Mouse (Mus musculus) cerebellum, adult 2 months (tissue): ENCODE results near the gene Morn1. TPM values are rescaled to one million over a fixed set of nuclear protein-coding genes. Genes with fewer than 3 reads are reported as not detected.
A peak's percentile ranks its signal among the peaks of the same experiment; 100 is the strongest.
"Not testable (repeated sequence)": the region's sequence is repeated elsewhere in the genome, so short reads cannot be mapped to it uniquely, and the experiment has no call there.

ENCODE experiments used
- DNase-seq, 2 experiments: peaks; one replicate each; pipeline ENCODE4 v3.0.0; 2021
- H3K27ac ChIP-seq: fragments of 200-500 bp; 2 replicates; pipeline ENCODE4 v1.5.1; 2012; ENCODE audit warnings: low read length, control low read depth, inconsistent platforms; ENCODE audit not compliant: insufficient read depth
- H3K27me3 ChIP-seq: fragments of 200-500 bp; 2 replicates; pipeline ENCODE4 v1.6.1; 2012; ENCODE audit warnings: inconsistent platforms, mild to moderate bottlenecking, low read length, moderate library complexity; ENCODE audit not compliant: control insufficient read depth, insufficient read depth
- H3K4me1 ChIP-seq: fragments of 200-500 bp; 2 replicates; pipeline ENCODE4 v1.6.1; 2011; ENCODE audit warnings: low read length; ENCODE audit not compliant: control insufficient read depth, insufficient read depth
- H3K4me3 ChIP-seq: fragments of 200-500 bp; replicated peaks from 2 replicates; pipeline ENCODE3; 2011; ENCODE audit warnings: mild to moderate bottlenecking, low read depth, low read length, control low read depth; ENCODE audit not compliant: insufficient read depth
- CTCF ChIP-seq: fragments of 200-500 bp; IDR thresholded peaks from 2 replicates; pipeline ENCODE4 v1.5.1; 2011; ENCODE audit warnings: low read depth, mild to moderate bottlenecking, control low read depth, low read length, moderate library complexity, borderline replicate concordance; ENCODE audit not compliant: insufficient read depth
- POLR2A ChIP-seq: fragments of 200-500 bp; IDR thresholded peaks from 2 replicates; pipeline ENCODE4 v1.6.1; 2011; ENCODE audit warnings: low read length, control low read depth, borderline replicate concordance; ENCODE audit not compliant: insufficient read depth
- WGBS: fragments of 180-500 bp; shearing (Covaris S2); methylation state at CpG from one replicate; pipeline ENCODE4 v1.1.7; 2018; 5-methylcytosine and 5-hydroxymethylcytosine counted together
- polyA plus RNA-seq: library from polyadenylated mRNA; depleted of rRNA; stranded (reverse); fragments of >200 nt; gene quantifications from 2 replicates; pipeline ENCODE4 v1.2.3, GENCODE M21; 2012

Gene Morn1
- polyA plus RNA-seq, 1 experiment = 15.6 TPM

DNA sequence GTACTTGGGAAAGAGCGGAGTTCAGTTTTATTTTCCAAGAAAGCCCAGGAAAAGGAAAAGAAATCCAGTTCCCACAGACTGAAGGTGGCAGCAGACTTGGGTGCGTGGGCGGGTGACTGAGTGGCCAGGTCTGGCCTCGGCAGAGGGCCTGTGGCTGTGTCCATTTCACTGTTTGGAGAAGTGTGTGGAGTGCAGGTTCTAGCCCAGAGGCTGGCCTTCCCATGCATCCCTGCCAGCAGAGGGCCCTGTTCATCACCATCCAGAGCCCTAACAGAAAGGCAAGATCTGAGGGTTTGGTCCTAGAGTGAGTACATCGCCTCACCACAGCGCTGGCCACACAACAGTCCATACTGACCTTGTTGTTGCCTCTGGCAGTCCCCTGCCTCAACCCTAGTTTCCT lies 17.2 kb upstream of the Morn1 start:
- H3K4me3 ChIP-seq = no peak overlapping the region
- peak; percentile 63 for TF ChIP-seq CTCF
- TF ChIP-seq POLR2A = no peak
- peak overlapping the region; percentile 42; the same call in 1 of the 2 replicates for H3K27ac ChIP-seq
- H3K27me3 ChIP-seq = no peaks in the 10 kb centered on the region
- WGBS = 44% methylated on average over 6 of the region's 6 CpGs
- H3K4me1 ChIP-seq = peaks cover 44% of the 10 kb centered on the region
- peak; percentile 77 to 81 for DNase-seq

DNA sequence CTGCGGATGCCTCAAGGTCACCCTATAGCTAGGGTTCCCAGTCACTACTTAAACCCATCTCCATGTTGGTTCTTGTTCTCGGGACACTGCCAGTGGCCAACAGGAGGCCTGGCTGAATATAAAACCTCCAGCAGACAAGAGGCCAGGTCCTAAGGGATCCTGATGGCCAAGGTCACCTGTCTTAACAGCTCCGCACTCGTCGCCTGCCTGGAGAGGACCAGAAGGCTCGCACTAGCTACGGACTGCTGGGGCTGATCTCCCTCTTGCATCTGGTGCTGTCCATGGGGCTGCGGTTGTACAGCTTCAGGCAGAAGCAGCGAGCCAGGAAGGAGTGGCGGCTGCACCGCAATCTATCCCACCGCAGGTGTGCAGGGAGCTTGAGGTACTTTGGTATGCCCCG lies 16.2 kb upstream of the Morn1 start:
- no peak for TF ChIP-seq POLR2A
- TF ChIP-seq CTCF = no peak
- no peak for DNase-seq
- Histone ChIP-seq H3K27me3 (no peaks in the 10 kb centered on the region), H3K27ac (peak overlapping the region; percentile 42; the same call in 1 of the 2 replicates), H3K4me1 (peaks cover 47% of the 10 kb centered on the region), H3K4me3 (no peak overlapping the region)
- WGBS = 79% methylated on average over 13 of the region's 13 CpGs

GRCm38 (mm10) chr4:155070921-155071320 lies 15.5 kb upstream of the Morn1 start:
- Histone ChIP-seq H3K27ac (peak overlapping the region; percentile 25; the same call in 1 of the 2 replicates), H3K4me3 (no peak overlapping the region), H3K27me3 (no peaks in the 10 kb centered on the region), H3K4me1 (peaks cover 44% of the 10 kb centered on the region)
- TF ChIP-seq CTCF = no peak
- TF ChIP-seq POLR2A = no peak
- WGBS = 27% methylated on average over 5 of the region's 5 CpGs
- DNase-seq = peak in 1 of 2 experiments; percentile 44

DNA sequence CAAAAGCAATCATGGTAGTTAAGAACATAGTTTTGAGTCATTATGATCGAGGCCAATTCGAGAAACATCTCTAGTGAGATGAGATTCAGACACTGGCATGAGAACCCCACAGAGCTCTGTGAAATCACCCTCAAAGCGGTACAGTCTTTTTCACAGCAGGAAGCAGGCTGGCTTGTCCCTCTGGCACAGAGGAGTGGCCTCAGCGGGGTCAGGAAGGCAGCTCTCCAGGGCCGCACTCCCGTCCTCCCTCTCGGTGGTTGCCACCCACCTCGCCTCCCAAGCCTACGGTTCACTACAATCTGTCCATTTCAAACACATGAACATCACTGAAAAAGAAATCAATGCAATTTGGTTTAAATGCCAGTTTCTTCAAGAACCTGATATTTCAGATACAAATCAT lies 12.0 kb upstream of the Morn1 start:
- TF ChIP-seq POLR2A (no peak), CTCF (no peak)
- H3K4me1 ChIP-seq = peaks cover 39% of the 10 kb centered on the region
- H3K27me3 ChIP-seq = no peaks in the 10 kb centered on the region
- whole genome bisulfite sequencing = 4% methylated on average over 9 of the region's 9 CpGs
- DNase-seq = peak; percentile 54 to 62
- no peak overlapping the region for H3K27ac ChIP-seq
- no peak overlapping the region for H3K4me3 ChIP-seq

DNA sequence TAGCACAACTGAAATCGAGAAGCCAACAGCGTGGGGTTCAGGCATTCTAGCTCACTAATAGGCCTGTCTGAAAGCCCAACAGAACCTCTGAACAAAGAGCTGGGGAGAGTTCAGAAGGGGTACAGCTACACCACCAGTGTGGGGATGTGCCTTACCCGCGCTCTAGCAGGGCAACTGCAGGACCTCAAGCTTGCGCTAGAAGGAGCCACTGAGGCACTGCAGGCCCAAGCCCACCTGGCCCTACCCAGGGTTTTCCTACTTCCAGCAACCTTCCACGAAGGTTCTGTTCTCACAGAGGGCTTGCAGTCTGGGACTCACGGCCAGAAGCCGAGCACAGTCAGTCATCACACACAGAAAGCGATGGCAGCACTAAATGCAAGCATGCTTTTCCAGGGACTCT lies 11.2 kb upstream of the Morn1 start:
- Histone ChIP-seq H3K4me1 (peaks cover 34% of the 10 kb centered on the region), H3K27me3 (no peaks in the 10 kb centered on the region), H3K4me3 (no peak overlapping the region), H3K27ac (no peak overlapping the region)
- no peak for TF ChIP-seq POLR2A
- 0 out of 2 replicates have a peak, but pooled peaks have one; percentile 16 for TF ChIP-seq CTCF
- 80% methylated on average over 9 of the region's 9 CpGs for WGBS
- DNase-seq = peak in 1 of 2 experiments; percentile 33

DNA sequence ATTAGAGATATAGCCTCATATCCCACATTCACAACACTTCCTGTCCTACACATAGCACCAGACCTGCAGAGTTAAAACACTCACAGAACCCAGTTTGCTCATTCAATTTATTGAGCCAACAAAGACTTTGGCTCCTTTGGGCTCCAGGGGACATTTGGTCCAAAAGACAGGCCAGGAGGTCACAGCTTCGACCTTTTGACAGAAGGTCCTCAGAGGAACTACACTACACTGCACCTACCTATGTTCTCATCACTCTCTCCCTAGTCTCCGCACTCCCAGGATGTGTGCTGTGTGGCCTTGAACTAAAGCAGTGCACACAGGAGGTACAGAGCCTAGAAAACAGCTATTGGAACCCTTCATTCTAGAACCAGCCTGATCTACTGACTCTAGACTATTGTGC lies 10.6 kb upstream of the Morn1 start:
- H3K27me3 ChIP-seq = no peaks in the 10 kb centered on the region

DNA sequence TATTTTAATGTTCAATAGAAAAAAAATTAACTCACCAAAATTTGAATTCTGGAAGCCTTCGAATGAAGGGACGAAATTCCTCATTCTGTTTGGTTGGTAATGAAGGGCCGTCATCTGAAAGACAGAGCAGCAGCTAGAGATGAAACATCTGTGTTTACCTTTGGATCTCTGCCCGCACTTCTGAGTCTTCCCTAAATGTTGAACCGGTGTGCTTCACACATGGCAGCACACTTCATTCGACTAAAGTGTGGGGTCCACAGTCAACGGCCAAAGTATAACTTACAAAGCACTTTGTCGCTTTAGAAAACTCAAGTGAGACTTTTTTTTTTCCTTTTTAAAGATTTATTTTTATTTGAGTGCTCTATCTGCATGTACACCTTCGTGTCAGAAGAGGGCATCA lies 9.7 kb upstream of the Morn1 start:
- 79% methylated on average over 9 of the region's 9 CpGs for WGBS
- Histone ChIP-seq H3K27me3 (no peaks in the 10 kb centered on the region), H3K4me3 (no peak overlapping the region), H3K27ac (no peak overlapping the region), H3K4me1 (peaks cover 21% of the 10 kb centered on the region)
- no peak for DNase-seq
- no peak for TF ChIP-seq POLR2A
- TF ChIP-seq CTCF = no peak

More for the DNA sequence above, 10.6 kb upstream of the Morn1 start:
- no peak for DNase-seq
- WGBS = 88% methylated on average over 2 of the region's 2 CpGs
- Histone ChIP-seq H3K27ac (no peak overlapping the region), H3K4me3 (no peak overlapping the region), H3K4me1 (peaks cover 28% of the 10 kb centered on the region)
- TF ChIP-seq POLR2A = no peak
- TF ChIP-seq CTCF = no peak

- Histone ChIP-seq H3K4me1 (peaks cover 23% of the 10 kb centered on the region), H3K27ac (peak overlapping the region; percentile 28)
- 14% methylated on average over 10 of the region's 10 CpGs for WGBS
- peak; percentile 51 to 74 for DNase-seq
- H3K4me3 ChIP-seq, H3K27me3 ChIP-seq: not testable (repeated sequence)
Measured at GRCm38 (mm10) chr4:155078808-155079207, 7.6 kb upstream of the Morn1 start.

DNA sequence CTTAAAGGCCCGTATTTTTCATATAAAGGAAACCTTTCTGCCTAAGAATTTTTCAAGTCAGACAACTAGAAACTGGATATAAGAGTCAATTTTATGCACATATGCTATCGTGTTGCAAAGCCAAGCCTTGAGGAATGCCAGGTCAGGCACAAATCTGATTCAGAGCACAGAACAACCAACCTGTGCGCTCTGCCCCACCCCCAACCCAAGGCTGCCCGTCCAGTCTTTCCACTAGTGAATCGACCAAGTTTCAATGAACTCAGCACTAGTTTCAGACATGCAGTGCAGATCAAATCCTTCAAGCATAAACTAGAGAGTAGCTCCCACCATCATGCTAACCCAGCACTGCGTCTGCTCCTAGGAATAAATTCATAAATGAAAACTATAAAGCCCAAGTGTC lies 6.7 kb upstream of the Morn1 start:
- no peak overlapping the region for H3K4me3 ChIP-seq
- H3K27me3 ChIP-seq = no peaks in the 10 kb centered on the region
- DNase-seq = no peak
- H3K4me1 ChIP-seq = peaks cover 21% of the 10 kb centered on the region
- WGBS = 77% methylated on average over 6 of the region's 6 CpGs
- H3K27ac ChIP-seq = no peak overlapping the region
- TF ChIP-seq POLR2A = no peak
- TF ChIP-seq CTCF = no peak
